Mouse (Mus musculus): Measurements from ENCODE around the gene Fam110a.

GRCm38 (mm10) chr2:151977689-151978440 lies 2.2 kb downstream of the Fam110a start:
- TF ChIP-seq POLR2A (IDR thresholded peaks at IDR 0.05; ENCODE audit: borderline replicate concordance, low read depth, low read length) (no peak), CTCF (IDR thresholded peaks at IDR 0.05; ENCODE audit: low read depth, low read length) (no peak)
